Mouse (Mus musculus): ENCODE measurements at regions not wholly inside any gene's neighbourhood (a gene's known extent, or its start where the extent isn't known, plus 50 kb on each side); places are given as distances from the start of the nearest gene placed in this dataset.

DNA sequence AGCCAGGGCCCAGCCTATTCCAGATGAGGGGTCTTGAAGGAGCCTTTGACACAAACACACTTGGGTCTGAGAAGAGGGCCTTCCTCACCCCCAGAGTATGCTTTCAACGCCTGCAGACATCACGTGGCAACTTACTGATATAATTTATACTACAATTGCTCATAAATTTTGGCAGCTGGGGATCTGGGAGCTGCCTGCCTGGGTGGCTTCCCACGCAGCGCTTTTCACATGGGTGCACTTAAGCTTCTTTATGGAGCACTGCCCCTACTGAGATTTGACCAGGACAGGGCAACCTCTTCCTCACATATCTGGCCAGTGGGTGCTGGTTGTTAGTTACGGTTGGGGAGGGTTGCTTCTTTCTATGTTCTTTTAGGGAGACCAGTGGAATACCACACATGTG, 61.6 kb downstream of the Spesp1 start:
- no peak overlapping the region for H3K4me3 ChIP-seq (ENCODE audit: low read depth, low read length)
- ATAC-seq (ENCODE audit: low read depth), result no peak
- H3K27me3 ChIP-seq (ENCODE audit: control insufficient read depth, insufficient read depth, low read length), result no peaks in the 10 kb centered on the region
- no peaks in the 10 kb centered on the region for H3K36me3 ChIP-seq (ENCODE audit: control insufficient read depth, insufficient read depth, low read length)
- no peak overlapping the region for H3K9ac ChIP-seq (replicated peaks; ENCODE audit: low read depth, low read length)
- no peak overlapping the region for H3K4me2 ChIP-seq (ENCODE audit: low read depth, low read length)
- 44% methylated on average over 5 of the region's 5 CpGs for WGBS
- no peaks in the 10 kb centered on the region for H3K9me3 ChIP-seq (ENCODE audit: control insufficient read depth, low read length)
- peaks cover 5% of the 10 kb centered on the region; the same call in 1 of the 2 replicates for H3K4me1 ChIP-seq (ENCODE audit: control insufficient read depth, insufficient read depth, low read length)
- no peak overlapping the region for H3K27ac ChIP-seq (ENCODE audit: low read depth, low read length)

DNA sequence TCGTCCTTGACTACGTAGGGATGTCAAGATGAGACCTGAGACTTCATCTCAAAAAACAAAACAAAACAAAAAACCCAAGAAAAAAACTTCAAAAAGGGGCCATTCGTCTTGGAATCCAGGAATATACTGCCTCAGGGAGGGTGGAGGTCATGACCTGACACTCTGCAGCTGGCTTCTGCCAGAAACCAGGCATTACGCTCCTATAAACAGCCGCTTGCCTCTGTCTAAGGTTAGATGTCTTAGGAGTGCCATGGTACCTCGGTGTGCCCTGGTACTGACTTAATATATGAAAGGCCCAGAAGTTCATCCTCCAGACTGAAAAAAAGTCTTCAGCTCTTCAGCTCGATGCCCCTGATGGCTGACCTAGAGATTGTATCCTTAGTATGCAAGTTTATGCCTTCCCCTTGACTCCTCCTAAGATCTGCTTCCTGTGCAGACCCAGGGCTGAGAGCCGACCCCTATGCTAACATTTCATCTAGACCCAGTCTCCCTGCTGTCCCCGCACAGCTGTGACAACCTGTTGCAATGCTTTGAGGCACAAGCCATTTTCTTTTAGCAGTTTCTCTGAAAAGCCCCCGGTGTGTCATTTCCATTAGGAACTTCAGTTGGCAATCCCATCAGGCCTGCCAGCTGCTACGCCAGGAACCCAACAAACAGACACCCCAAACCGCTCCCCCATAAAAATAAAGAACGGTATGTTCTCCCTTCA, 66.7 kb downstream of the Spesp1 start:
- H3K27ac ChIP-seq (ENCODE audit: low read depth, low read length), result no peak overlapping the region
- H3K4me2 ChIP-seq (ENCODE audit: low read depth, low read length), result no peak overlapping the region
- WGBS, result 48% methylated on average over 13 of the region's 13 CpGs
- no peak overlapping the region for H3K9ac ChIP-seq (replicated peaks; ENCODE audit: low read depth, low read length)
- peaks cover 5% of the 10 kb centered on the region; the same call in 1 of the 2 replicates for H3K4me1 ChIP-seq (ENCODE audit: control insufficient read depth, insufficient read depth, low read length)
- no peaks in the 10 kb centered on the region for H3K9me3 ChIP-seq (ENCODE audit: control insufficient read depth, low read length)
- H3K4me3 ChIP-seq (ENCODE audit: low read depth, low read length), result no peak overlapping the region
- H3K27me3 ChIP-seq (ENCODE audit: control insufficient read depth, insufficient read depth, low read length), result no peaks in the 10 kb centered on the region
- H3K36me3 ChIP-seq (ENCODE audit: control insufficient read depth, insufficient read depth, low read length), result no peaks in the 10 kb centered on the region
- no peak for ATAC-seq (ENCODE audit: low read depth)

DNA sequence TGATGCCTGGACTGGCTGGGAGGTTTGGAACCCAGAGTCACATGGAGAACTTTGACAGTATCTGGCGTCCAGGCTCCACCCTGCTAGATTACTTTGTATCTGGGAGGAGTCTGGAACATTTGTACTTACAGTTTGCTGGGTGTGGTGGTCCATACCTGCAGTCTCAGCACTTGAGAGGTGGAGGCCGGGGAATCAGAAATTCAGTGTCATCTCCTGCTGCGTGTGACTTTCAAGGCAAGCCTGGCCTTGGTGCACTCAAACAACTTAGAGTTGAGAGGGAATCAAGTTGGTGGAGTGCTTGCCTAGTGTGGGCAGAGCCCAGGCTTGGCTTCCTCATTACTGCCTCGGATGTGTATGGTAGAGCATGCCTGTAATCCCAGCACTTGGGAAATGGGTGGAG, 67.5 kb downstream of the Spesp1 start:
- Histone ChIP-seq H3K4me2 (ENCODE audit: low read depth, low read length) (no peak overlapping the region), H3K9ac (replicated peaks; ENCODE audit: low read depth, low read length) (no peak overlapping the region), H3K27me3 (ENCODE audit: control insufficient read depth, insufficient read depth, low read length) (no peaks in the 10 kb centered on the region), H3K4me3 (ENCODE audit: low read depth, low read length) (no peak overlapping the region), H3K4me1 (ENCODE audit: control insufficient read depth, insufficient read depth, low read length) (peaks cover 5% of the 10 kb centered on the region; the same call in 1 of the 2 replicates), H3K27ac (ENCODE audit: low read depth, low read length) (no peak overlapping the region), H3K9me3 (ENCODE audit: control insufficient read depth, low read length) (no peaks in the 10 kb centered on the region), H3K36me3 (ENCODE audit: control insufficient read depth, insufficient read depth, low read length) (no peaks in the 10 kb centered on the region)
- no peak for ATAC-seq (ENCODE audit: low read depth)
- 90% methylated on average over 4 of the region's 4 CpGs for WGBS

GRCm38 (mm10) chr9:62212615-62213014, 69.4 kb downstream of the Spesp1 start:
- Histone ChIP-seq H3K4me1 (ENCODE audit: control insufficient read depth, insufficient read depth, low read length) (peaks cover 5% of the 10 kb centered on the region; the same call in 1 of the 2 replicates), H3K4me2 (ENCODE audit: low read depth, low read length) (no peak overlapping the region), H3K27me3 (ENCODE audit: control insufficient read depth, insufficient read depth, low read length) (no peaks in the 10 kb centered on the region), H3K9ac (replicated peaks; ENCODE audit: low read depth, low read length) (no peak overlapping the region), H3K27ac (ENCODE audit: low read depth, low read length) (no peak overlapping the region), H3K9me3 (ENCODE audit: control insufficient read depth, low read length) (no peaks in the 10 kb centered on the region), H3K4me3 (ENCODE audit: low read depth, low read length) (no peak overlapping the region), H3K36me3 (ENCODE audit: control insufficient read depth, insufficient read depth, low read length) (no peaks in the 10 kb centered on the region)
- WGBS, result 32% methylated on average over 6 of the region's 6 CpGs
- ATAC-seq (ENCODE audit: low read depth), result no peak

GRCm38 (mm10) chr9:62210815-62211214, 71.2 kb downstream of the Spesp1 start:
- Histone ChIP-seq H3K4me3 (ENCODE audit: low read depth, low read length) (no peak overlapping the region), H3K27ac (ENCODE audit: low read depth, low read length) (no peak overlapping the region), H3K9ac (replicated peaks; ENCODE audit: low read depth, low read length) (no peak overlapping the region), H3K9me3 (ENCODE audit: control insufficient read depth, low read length) (no peaks in the 10 kb centered on the region), H3K4me2 (ENCODE audit: low read depth, low read length) (no peak overlapping the region), H3K36me3 (ENCODE audit: control insufficient read depth, insufficient read depth, low read length) (no peaks in the 10 kb centered on the region), H3K27me3 (ENCODE audit: control insufficient read depth, insufficient read depth, low read length) (no peaks in the 10 kb centered on the region), H3K4me1 (ENCODE audit: control insufficient read depth, insufficient read depth, low read length) (peaks cover 5% of the 10 kb centered on the region; the same call in 1 of the 2 replicates)
- ATAC-seq (ENCODE audit: low read depth), result no peak
- 85% methylated on average over 5 of the region's 5 CpGs for WGBS

DNA sequence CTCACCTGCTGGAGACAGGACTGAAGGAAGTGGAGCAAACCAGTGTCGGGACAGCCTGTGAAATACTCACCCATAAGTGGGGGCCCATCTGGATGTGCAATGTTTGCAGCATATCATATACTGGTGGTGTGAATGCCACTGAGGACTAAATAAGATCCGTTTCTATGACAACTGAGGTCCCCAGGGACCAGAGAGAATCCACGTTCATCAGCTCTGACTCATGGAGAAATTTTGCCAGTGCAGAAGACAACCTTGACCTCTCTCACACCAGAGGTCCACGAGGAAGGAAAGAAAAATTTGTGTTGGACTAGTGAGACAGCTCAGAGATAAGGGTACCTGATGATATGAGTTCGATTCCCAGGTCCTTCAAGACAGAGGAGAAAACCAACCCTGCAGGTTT, 73.6 kb downstream of the Spesp1 start:
- no peaks in the 10 kb centered on the region for H3K27me3 ChIP-seq (ENCODE audit: control insufficient read depth, insufficient read depth, low read length)
- no peak overlapping the region for H3K27ac ChIP-seq (ENCODE audit: low read depth, low read length)
- no peak for ATAC-seq (ENCODE audit: low read depth)
- 70% methylated on average over 5 of the region's 5 CpGs for WGBS
- H3K4me3 ChIP-seq (ENCODE audit: low read depth, low read length), result no peak overlapping the region
- H3K4me1 ChIP-seq (ENCODE audit: control insufficient read depth, insufficient read depth, low read length), result peaks cover 5% of the 10 kb centered on the region; the same call in 1 of the 2 replicates
- H3K4me2 ChIP-seq (ENCODE audit: low read depth, low read length), result no peak overlapping the region
- no peaks in the 10 kb centered on the region for H3K9me3 ChIP-seq (ENCODE audit: control insufficient read depth, low read length)
- no peaks in the 10 kb centered on the region for H3K36me3 ChIP-seq (ENCODE audit: control insufficient read depth, insufficient read depth, low read length)
- H3K9ac ChIP-seq (replicated peaks; ENCODE audit: low read depth, low read length), result no peak overlapping the region

GRCm38 (mm10) chr9:62205264-62205663, 76.7 kb downstream of the Spesp1 start:
- Histone ChIP-seq H3K4me2 (ENCODE audit: low read depth, low read length) (no peak overlapping the region), H3K36me3 (ENCODE audit: control insufficient read depth, insufficient read depth, low read length) (no peaks in the 10 kb centered on the region), H3K4me3 (ENCODE audit: low read depth, low read length) (no peak overlapping the region), H3K4me1 (ENCODE audit: control insufficient read depth, insufficient read depth, low read length) (no peaks in the 10 kb centered on the region), H3K9ac (replicated peaks; ENCODE audit: low read depth, low read length) (no peak overlapping the region), H3K27ac (ENCODE audit: low read depth, low read length) (no peak overlapping the region), H3K9me3 (ENCODE audit: control insufficient read depth, low read length) (no peaks in the 10 kb centered on the region), H3K27me3 (ENCODE audit: control insufficient read depth, insufficient read depth, low read length) (no peaks in the 10 kb centered on the region)
- 65% methylated on average over 4 of the region's 4 CpGs for WGBS
- ATAC-seq (ENCODE audit: low read depth), result no peak

GRCm38 (mm10) chr9:62203556-62203955, 78.5 kb downstream of the Spesp1 start:
- H3K9me3 ChIP-seq (ENCODE audit: control insufficient read depth, low read length), result no peaks in the 10 kb centered on the region
- no peaks in the 10 kb centered on the region for H3K4me1 ChIP-seq (ENCODE audit: control insufficient read depth, insufficient read depth, low read length)
- ATAC-seq (ENCODE audit: low read depth), result no peak
- no peak overlapping the region for H3K4me3 ChIP-seq (ENCODE audit: low read depth, low read length)
- no peak overlapping the region for H3K27ac ChIP-seq (ENCODE audit: low read depth, low read length)
- H3K27me3 ChIP-seq (ENCODE audit: control insufficient read depth, insufficient read depth, low read length), result no peaks in the 10 kb centered on the region
- no peak overlapping the region for H3K9ac ChIP-seq (replicated peaks; ENCODE audit: low read depth, low read length)
- WGBS, result 29% methylated on average over 4 of the region's 4 CpGs
- no peaks in the 10 kb centered on the region for H3K36me3 ChIP-seq (ENCODE audit: control insufficient read depth, insufficient read depth, low read length)
- no peak overlapping the region for H3K4me2 ChIP-seq (ENCODE audit: low read depth, low read length)

- no peak overlapping the region for H3K27ac ChIP-seq (ENCODE audit: low read depth, low read length)
- ATAC-seq (ENCODE audit: low read depth), result no peak
Measured at GRCm38 (mm10) chr9:62202331-62202730, 79.7 kb downstream of the Spesp1 start.

More at GRCm38 (mm10) chr9:62202331-62202730, 79.7 kb downstream of the Spesp1 start:
- WGBS, result 86% methylated on average over 2 of the region's 2 CpGs
- no peak overlapping the region for H3K9ac ChIP-seq (replicated peaks; ENCODE audit: low read depth, low read length)
- no peaks in the 10 kb centered on the region for H3K9me3 ChIP-seq (ENCODE audit: control insufficient read depth, low read length)
- H3K4me2 ChIP-seq (ENCODE audit: low read depth, low read length), result no peak overlapping the region
- H3K4me3 ChIP-seq (ENCODE audit: low read depth, low read length), result no peak overlapping the region
- H3K27me3 ChIP-seq (ENCODE audit: control insufficient read depth, insufficient read depth, low read length), result no peaks in the 10 kb centered on the region
- H3K4me1 ChIP-seq (ENCODE audit: control insufficient read depth, insufficient read depth, low read length), result no peaks in the 10 kb centered on the region
- H3K36me3 ChIP-seq (ENCODE audit: control insufficient read depth, insufficient read depth, low read length), result no peaks in the 10 kb centered on the region

All from neural tube, embryonic 14.5 days (tissue).